Mouse (Mus musculus) hindbrain, postnatal 0 days (tissue): ENCODE measurements around the gene Ttll9. TPM values are rescaled to one million over a fixed set of nuclear protein-coding genes. Genes with fewer than 3 reads are reported as not detected.
A peak's percentile ranks its signal among the peaks of the same experiment; 100 is the strongest.

Experiments used
- ATAC-seq: fragments of 200-750 bp; cut with Nextera tagmentation; 2 replicates; pipeline ENCODE4 v1.8.0; 2017; ENCODE audit warnings: mild to moderate bottlenecking, moderate TSS enrichment, moderate library complexity
- DNase-seq: peaks from one replicate; pipeline ENCODE4 v3.0.0-alpha.2; 2015; ENCODE audit warnings: low spot score
- H3K27ac ChIP-seq: fragments of 300-500 bp; sonication (generic); 2 replicates; pipeline ENCODE4 v1.5.1; 2014; ENCODE audit warnings: mild to moderate bottlenecking
- H3K27me3 ChIP-seq: fragments of 300-500 bp; sonication (generic); 2 replicates; pipeline ENCODE4 v1.6.1; 2014; ENCODE audit warnings: low read length, mixed read lengths; ENCODE audit not compliant: insufficient read depth
- H3K36me3 ChIP-seq: fragments of 300-500 bp; sonication (generic); 2 replicates; pipeline ENCODE4 v1.6.1; 2014; ENCODE audit warnings: low read length, mixed read lengths; ENCODE audit not compliant: insufficient read depth
- H3K4me1 ChIP-seq: fragments of 300-500 bp; sonication (generic); 2 replicates; pipeline ENCODE4 v1.6.1; 2014; ENCODE audit warnings: antibody characterized with exemption, low read length, mixed read lengths; ENCODE audit not compliant: insufficient read depth
- H3K4me2 ChIP-seq: fragments of 300-500 bp; sonication (generic); 2 replicates; pipeline ENCODE4 v1.6.1; 2014; ENCODE audit warnings: low read depth, mild to moderate bottlenecking, low read length, moderate library complexity, mixed read lengths
- H3K4me3 ChIP-seq: fragments of 300-500 bp; sonication (generic); 2 replicates; pipeline ENCODE4 v1.5.1; 2014; ENCODE audit warnings: low read length
- H3K9ac ChIP-seq: fragments of 300-500 bp; sonication (generic); replicated peaks from 2 replicates; pipeline ENCODE4 v1.6.1; 2014; ENCODE audit warnings: mild to moderate bottlenecking, low read length, moderate library complexity, mixed read lengths
- H3K9me3 ChIP-seq: fragments of 300-500 bp; sonication (generic); 2 replicates; pipeline ENCODE4 v1.6.1; 2016; ENCODE audit warnings: low read length, mixed read lengths
- CTCF ChIP-seq: IDR thresholded peaks from 2 replicates; pipeline ENCODE4 v1.5.1; 2016; ENCODE audit warnings: antibody characterized with exemption, control low read depth, low read depth
- WGBS: fragments of 180-500 bp; shearing (Covaris S2); extraction: QIAGEN DNeasy Blood & Tissue Kit; methylation state at CpG from one replicate; pipeline ENCODE4 v1.1.7; 2014; 5-methylcytosine and 5-hydroxymethylcytosine counted together
- polyA plus RNA-seq: library from polyadenylated mRNA; unstranded; fragments of >200 nt; fragmentation: Nextera tagmentation; extraction: Ambion mirVana; gene quantifications from 2 replicates; pipeline ENCODE4 v1.2.1, GENCODE M21; 2015
- total RNA-seq: library from RNA; depleted of rRNA; stranded (reverse); fragments of >200 nt; gene quantifications from 2 replicates; pipeline ENCODE4 v1.2.3, GENCODE M21; 2014

Gene Ttll9
- total and polyA plus RNA-seq, 2 experiments from 2014 or later = 5.9 to 7.3 TPM

- Histone ChIP-seq H3K4me3 (no peak overlapping the region), H3K9ac (no peak overlapping the region), H3K36me3 (no peaks in the 10 kb centered on the region), H3K9me3 (no peaks in the 10 kb centered on the region), H3K4me2 (no peak overlapping the region), H3K4me1 (no peaks in the 10 kb centered on the region), H3K27ac (peak overlapping the region; percentile 27; the same call in 1 of the 2 replicates), H3K27me3 (no peaks in the 10 kb centered on the region)
- ATAC-seq (peak; percentile 46), DNase-seq (no peak)
- TF ChIP-seq CTCF = peak; percentile 32
- WGBS = 37% methylated on average over 7 of the region's 7 CpGs
Measured at GRCm38 (mm10) chr2:152922376-152922775, 39.9 kb upstream of the Ttll9 start.

- 38% methylated on average over 3 of the region's 3 CpGs for WGBS
- no peak for TF ChIP-seq CTCF
- no peaks in the 10 kb centered on the region for H3K27me3 ChIP-seq
- H3K4me1 ChIP-seq = no peaks in the 10 kb centered on the region
- DNase-seq (peak; percentile 41), ATAC-seq (peak; percentile 9; the same call in 1 of the 2 replicates)
- no peaks in the 10 kb centered on the region for H3K9me3 ChIP-seq
- no peak overlapping the region for H3K4me2 ChIP-seq
- H3K4me3 ChIP-seq = no peak overlapping the region
- no peaks in the 10 kb centered on the region for H3K36me3 ChIP-seq
- H3K9ac ChIP-seq = no peak overlapping the region
- peak overlapping the region; percentile 17; the same call in 1 of the 2 replicates for H3K27ac ChIP-seq
Measured at GRCm38 (mm10) chr2:152923621-152924020, 38.7 kb upstream of the Ttll9 start.

GRCm38 (mm10) chr2:152924128-152924527 lies 38.2 kb upstream of the Ttll9 start:
- WGBS = 47% methylated on average over 8 of the region's 8 CpGs
- ATAC-seq = no peak
- Histone ChIP-seq H3K4me3 (no peak overlapping the region), H3K27me3 (no peaks in the 10 kb centered on the region), H3K4me1 (no peaks in the 10 kb centered on the region), H3K9me3 (no peaks in the 10 kb centered on the region), H3K27ac (no peak overlapping the region), H3K4me2 (no peak overlapping the region), H3K9ac (no peak overlapping the region), H3K36me3 (no peaks in the 10 kb centered on the region)
- no peak for DNase-seq
- TF ChIP-seq CTCF = no peak

- no peaks in the 10 kb centered on the region for H3K27me3 ChIP-seq
- WGBS = 95% methylated on average over 5 of the region's 5 CpGs
- H3K4me3 ChIP-seq = no peak overlapping the region
- no peak overlapping the region for H3K4me2 ChIP-seq
- no peaks in the 10 kb centered on the region for H3K4me1 ChIP-seq
- ATAC-seq (no peak), DNase-seq (no peak)
- H3K9ac ChIP-seq = no peak overlapping the region
- H3K36me3 ChIP-seq = no peaks in the 10 kb centered on the region
- no peak for TF ChIP-seq CTCF
- no peak overlapping the region for H3K27ac ChIP-seq
- no peaks in the 10 kb centered on the region for H3K9me3 ChIP-seq
Measured at GRCm38 (mm10) chr2:152924543-152924942, 37.7 kb upstream of the Ttll9 start.

- Histone ChIP-seq H3K36me3 (no peaks in the 10 kb centered on the region), H3K4me2 (no peak overlapping the region), H3K4me3 (no peak overlapping the region), H3K4me1 (no peaks in the 10 kb centered on the region), H3K9me3 (no peaks in the 10 kb centered on the region), H3K27ac (no peak overlapping the region), H3K27me3 (no peaks in the 10 kb centered on the region), H3K9ac (no peak overlapping the region)
- ATAC-seq = no peak
- DNase-seq = no peak
- WGBS = 74% methylated on average over 11 of the region's 11 CpGs
- TF ChIP-seq CTCF = no peak
Measured at GRCm38 (mm10) chr2:152925189-152925872, 37.0 kb upstream of the Ttll9 start.

GRCm38 (mm10) chr2:152926896-152927295 lies 35.4 kb upstream of the Ttll9 start:
- no peak for TF ChIP-seq CTCF
- H3K4me1 ChIP-seq = no peaks in the 10 kb centered on the region
- no peak for ATAC-seq
- H3K9me3 ChIP-seq = no peaks in the 10 kb centered on the region
- no peak overlapping the region for H3K4me2 ChIP-seq
- no peaks in the 10 kb centered on the region for H3K27me3 ChIP-seq
- no peak overlapping the region for H3K9ac ChIP-seq
- WGBS = 67% methylated on average over 9 of the region's 9 CpGs
- no peak for DNase-seq
- no peak overlapping the region for H3K27ac ChIP-seq
- no peak overlapping the region for H3K4me3 ChIP-seq
- no peaks in the 10 kb centered on the region for H3K36me3 ChIP-seq

- no peak for DNase-seq
- TF ChIP-seq CTCF = no peak
- Histone ChIP-seq H3K9me3 (no peaks in the 10 kb centered on the region), H3K9ac (no peak overlapping the region), H3K4me1 (no peaks in the 10 kb centered on the region), H3K36me3 (no peaks in the 10 kb centered on the region), H3K4me3 (no peak overlapping the region), H3K4me2 (no peak overlapping the region), H3K27ac (no peak overlapping the region), H3K27me3 (no peaks in the 10 kb centered on the region)
- WGBS = 71% methylated on average over 5 of the region's 5 CpGs
- ATAC-seq = no peak
Measured at GRCm38 (mm10) chr2:152927371-152927770, 34.9 kb upstream of the Ttll9 start.
